Mouse (Mus musculus) lung, embryonic 15.5 days (tissue): ENCODE measurements around the gene Cdkal1. TPM values are rescaled to one million over a fixed set of nuclear protein-coding genes. Genes with fewer than 3 reads are reported as not detected.

Source experiments
- ATAC-seq: fragments of 200-750 bp; cut with Nextera tagmentation; 2 replicates; pipeline ENCODE4 v1.8.0; 2017; ENCODE audit warnings: moderate number of reproducible peaks, borderline replicate concordance; ENCODE audit not compliant: low FRiP score, low TSS enrichment; ENCODE audit errors: extremely low read depth
- H3K27ac ChIP-seq: fragments of 300-500 bp; sonication (generic); 2 replicates; pipeline ENCODE4 v1.5.1; 2015; ENCODE audit warnings: moderate library complexity, mild to moderate bottlenecking, inconsistent platforms
- H3K27me3 ChIP-seq: fragments of 300-500 bp; sonication (generic); 2 replicates; pipeline ENCODE4 v1.6.1; 2015; ENCODE audit warnings: inconsistent platforms
- H3K36me3 ChIP-seq: fragments of 300-500 bp; sonication (generic); 2 replicates; pipeline ENCODE4 v1.6.1; 2015; ENCODE audit warnings: inconsistent platforms
- H3K4me1 ChIP-seq: fragments of 300-500 bp; sonication (generic); 2 replicates; pipeline ENCODE4 v1.6.1; 2015; ENCODE audit warnings: inconsistent platforms
- H3K4me2 ChIP-seq: fragments of 300-500 bp; sonication (generic); 2 replicates; pipeline ENCODE4 v1.6.1; 2015; ENCODE audit warnings: inconsistent platforms, mild to moderate bottlenecking, moderate library complexity
- H3K4me3 ChIP-seq: fragments of 300-500 bp; sonication (generic); 2 replicates; pipeline ENCODE4 v1.5.1; 2015; ENCODE audit warnings: mild to moderate bottlenecking, inconsistent platforms
- H3K9ac ChIP-seq: fragments of 300-500 bp; sonication (generic); 2 replicates; pipeline ENCODE4 v1.6.1; 2015; ENCODE audit warnings: inconsistent platforms
- H3K9me3 ChIP-seq: fragments of 300-500 bp; sonication (generic); 2 replicates; pipeline ENCODE4 v1.6.1; 2016; ENCODE audit warnings: inconsistent platforms
- whole genome bisulfite sequencing: fragments of 180-500 bp; shearing (Covaris S2); methylation state at CpG from one replicate; pipeline ENCODE4 v1.1.7; 2015; 5-methylcytosine and 5-hydroxymethylcytosine counted together
- polyA plus RNA-seq: library from polyadenylated mRNA; unstranded; fragments of >200 nt; fragmentation: Nextera tagmentation; extraction: Ambion mirVana; gene quantifications from 2 replicates; pipeline ENCODE4 v1.2.1, GENCODE M21; 2015

The Cdkal1 gene
- polyA plus RNA-seq, 1 experiment from 2014 or later = 34.0 TPM

DNA sequence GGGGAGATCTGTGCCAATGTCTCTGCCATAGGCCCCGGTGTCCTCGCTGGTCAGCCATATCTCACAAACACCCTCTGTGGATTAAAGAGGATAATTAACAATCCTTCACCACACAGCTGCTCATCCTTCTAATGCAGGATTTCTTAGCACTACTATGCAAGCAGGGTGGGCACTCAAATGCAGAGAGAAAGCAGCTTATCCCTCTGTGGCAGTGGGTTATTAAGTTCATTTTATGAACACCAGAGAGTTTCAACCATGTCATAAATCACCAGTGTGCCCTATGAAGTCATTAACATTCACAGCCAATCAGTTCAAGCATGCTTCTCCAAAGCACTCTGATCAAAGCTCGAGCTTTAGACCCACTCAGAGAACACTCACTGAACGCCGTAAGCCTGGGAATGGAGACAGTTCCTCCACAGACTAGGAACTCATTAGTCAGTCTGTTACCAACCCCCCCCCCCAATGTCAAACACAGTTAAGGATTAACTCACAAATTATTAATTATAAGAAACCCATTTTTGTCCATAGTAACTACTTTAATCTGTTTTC is 303.1 kb downstream of the Cdkal1 start:
- Histone ChIP-seq H3K27ac (no peak overlapping the region), H3K36me3 (no peaks in the 10 kb centered on the region), H3K27me3 (no peaks in the 10 kb centered on the region), H3K4me2 (no peak overlapping the region), H3K4me1 (no peaks in the 10 kb centered on the region), H3K4me3 (no peak overlapping the region), H3K9ac (no peak overlapping the region), H3K9me3 (no peaks in the 10 kb centered on the region)
- no peak for ATAC-seq
- 54% methylated on average over 5 of the region's 5 CpGs for WGBS

DNA sequence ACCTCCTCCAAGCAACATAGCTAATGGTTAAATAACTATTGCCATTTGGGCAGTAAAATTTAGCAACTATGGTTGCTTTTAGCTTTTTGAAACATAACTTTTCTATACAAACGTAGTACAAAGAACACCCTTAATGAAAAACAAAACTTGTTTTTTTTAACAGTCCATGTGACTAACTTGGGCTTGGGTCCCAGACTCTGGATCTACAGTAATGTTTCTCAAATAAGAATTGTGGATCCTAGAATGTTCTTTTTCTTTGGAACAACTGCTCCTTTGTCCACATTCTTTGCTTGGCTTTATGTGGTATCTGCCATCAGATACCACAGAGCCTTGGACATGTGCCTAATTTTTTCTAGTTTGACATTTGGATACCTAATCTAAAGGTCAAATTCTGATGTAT is 304.6 kb downstream of the Cdkal1 start:
- Histone ChIP-seq H3K27ac (no peak overlapping the region), H3K9me3 (no peaks in the 10 kb centered on the region)

DNA sequence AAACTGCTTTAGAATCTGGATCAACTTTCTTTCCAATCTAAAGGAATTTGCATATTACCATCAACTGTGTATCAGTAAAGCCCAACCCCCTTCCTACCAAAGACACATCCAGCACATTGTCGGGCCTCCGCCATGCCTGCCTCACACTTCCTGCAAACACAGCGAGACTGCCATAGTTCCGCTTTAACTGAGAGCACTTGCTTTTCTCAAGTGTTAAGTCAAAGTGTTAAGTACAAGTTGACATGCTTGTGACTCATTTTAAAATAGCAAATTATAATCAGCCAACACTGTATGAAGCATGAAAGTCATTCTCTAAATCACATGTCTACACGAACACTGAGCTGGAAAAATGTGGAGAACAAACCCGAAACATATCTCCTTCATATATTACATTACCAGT is 305.3 kb downstream of the Cdkal1 start:
- Histone ChIP-seq H3K27ac (no peak overlapping the region), H3K4me2 (no peak overlapping the region), H3K9me3 (no peaks in the 10 kb centered on the region), H3K4me3 (no peak overlapping the region), H3K36me3 (no peaks in the 10 kb centered on the region), H3K9ac (no peak overlapping the region), H3K4me1 (no peaks in the 10 kb centered on the region), H3K27me3 (no peaks in the 10 kb centered on the region)
- ATAC-seq = no peak
- 72% methylated on average over 6 of the region's 6 CpGs for WGBS

More for the DNA sequence above, 304.6 kb downstream of the Cdkal1 start:
- Histone ChIP-seq H3K36me3 (no peaks in the 10 kb centered on the region), H3K4me3 (no peak overlapping the region), H3K4me1 (no peaks in the 10 kb centered on the region), H3K9ac (no peak overlapping the region), H3K27me3 (no peaks in the 10 kb centered on the region), H3K4me2 (no peak overlapping the region)
- WGBS = 68% methylated on average over 1 of the region's 1 CpGs
- no peak for ATAC-seq

DNA sequence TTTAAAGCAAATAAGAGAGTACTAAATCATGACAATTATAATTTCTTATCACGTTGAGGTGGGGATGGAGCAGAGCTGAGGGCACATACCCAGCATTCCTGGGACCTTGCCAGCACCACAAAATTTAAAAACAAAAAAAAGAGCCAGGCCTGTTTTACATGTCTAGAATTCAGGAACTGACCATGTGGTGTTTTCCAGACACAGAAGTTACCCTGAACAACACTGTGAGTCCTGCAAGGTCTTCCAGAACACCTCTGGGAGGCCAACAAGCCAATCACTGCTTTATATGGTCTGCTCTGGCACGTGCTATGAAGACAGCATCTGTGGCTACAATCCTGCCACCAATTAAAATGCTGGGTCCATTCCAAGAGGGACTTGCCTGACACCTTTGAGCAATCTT is 305.7 kb downstream of the Cdkal1 start:
- Histone ChIP-seq H3K36me3 (no peaks in the 10 kb centered on the region), H3K9ac (no peak overlapping the region), H3K27ac (no peak overlapping the region), H3K4me1 (no peaks in the 10 kb centered on the region), H3K27me3 (no peaks in the 10 kb centered on the region), H3K4me3 (no peak overlapping the region), H3K9me3 (no peaks in the 10 kb centered on the region), H3K4me2 (no peak overlapping the region)
- WGBS = 52% methylated on average over 2 of the region's 2 CpGs
- ATAC-seq = no peak

DNA sequence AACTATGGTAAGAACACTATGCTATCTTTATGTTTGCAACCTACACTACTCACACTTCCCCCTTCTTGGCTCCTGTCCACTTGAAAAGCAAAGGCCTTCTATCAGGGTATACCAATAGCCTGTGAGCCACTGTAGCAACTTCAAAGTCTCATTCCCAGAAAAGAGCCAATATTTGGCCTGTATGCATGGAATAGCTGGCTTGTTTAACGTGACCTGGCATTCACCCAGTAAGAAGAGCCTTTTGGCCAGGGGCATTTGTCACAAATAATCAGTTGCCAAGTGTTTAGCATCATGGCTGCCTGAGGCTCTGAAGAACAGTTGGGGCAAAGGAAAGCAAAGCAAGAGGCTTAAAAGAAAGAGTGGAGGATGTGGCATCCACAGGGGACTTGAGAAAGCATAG is 317.6 kb downstream of the Cdkal1 start:
- H3K27ac ChIP-seq = no peak overlapping the region
- no peak overlapping the region for H3K4me3 ChIP-seq
- H3K36me3 ChIP-seq = no peaks in the 10 kb centered on the region
- WGBS = 36% methylated on average over 1 of the region's 1 CpGs
- no peak overlapping the region for H3K4me2 ChIP-seq
- no peaks in the 10 kb centered on the region; the same call in 1 of the 2 replicates for H3K4me1 ChIP-seq
- H3K9me3 ChIP-seq = no peaks in the 10 kb centered on the region
- H3K27me3 ChIP-seq = no peaks in the 10 kb centered on the region
- no peak for ATAC-seq
- H3K9ac ChIP-seq = no peak overlapping the region

DNA sequence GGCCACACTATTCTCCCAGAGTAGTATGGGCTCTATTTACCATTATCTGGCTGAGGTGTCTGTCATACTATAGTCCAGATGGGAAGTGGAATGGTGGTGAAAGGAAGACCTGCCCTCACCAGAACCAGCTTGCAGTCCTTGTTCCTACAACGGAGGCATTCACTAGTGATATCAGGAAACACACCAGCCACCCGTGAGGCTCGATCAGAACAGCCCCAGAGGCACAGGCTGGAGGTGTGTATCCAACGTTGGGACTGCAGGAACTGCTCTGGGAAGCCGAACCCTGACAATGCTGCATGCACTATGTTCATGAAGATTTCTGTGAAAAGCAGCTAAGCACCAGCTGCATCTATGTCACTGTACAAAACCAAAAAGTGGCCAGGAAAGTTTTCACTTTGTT is 321.9 kb downstream of the Cdkal1 start:
- WGBS = 67% methylated on average over 5 of the region's 5 CpGs
- no peaks in the 10 kb centered on the region for H3K9me3 ChIP-seq
- no peak overlapping the region for H3K9ac ChIP-seq
- ATAC-seq = no peak
- H3K4me3 ChIP-seq = no peak overlapping the region
- no peaks in the 10 kb centered on the region for H3K36me3 ChIP-seq
- no peaks in the 10 kb centered on the region; the same call in 1 of the 2 replicates for H3K4me1 ChIP-seq
- H3K27ac ChIP-seq = no peak overlapping the region
- no peaks in the 10 kb centered on the region for H3K27me3 ChIP-seq
- H3K4me2 ChIP-seq = no peak overlapping the region

DNA sequence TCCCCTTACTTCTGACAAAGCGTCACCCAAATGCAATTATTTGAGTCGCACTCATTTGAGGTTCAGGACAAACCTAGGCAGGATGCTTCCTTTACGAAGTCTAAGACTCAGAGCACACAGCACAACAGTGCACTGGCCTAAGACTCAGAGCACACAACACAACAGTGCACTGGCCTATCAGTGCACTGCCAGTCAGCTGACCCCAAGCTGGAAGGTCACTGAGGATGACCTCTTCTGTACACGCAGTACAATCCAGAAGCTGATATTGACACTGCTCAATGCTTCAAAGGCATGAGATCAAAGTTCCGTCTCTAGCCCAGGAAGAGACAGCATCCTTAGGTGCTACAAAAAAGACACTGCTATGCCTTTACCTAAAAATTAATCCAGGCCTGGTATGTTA is 327.1 kb downstream of the Cdkal1 start:
- no peaks in the 10 kb centered on the region for H3K4me1 ChIP-seq

DNA sequence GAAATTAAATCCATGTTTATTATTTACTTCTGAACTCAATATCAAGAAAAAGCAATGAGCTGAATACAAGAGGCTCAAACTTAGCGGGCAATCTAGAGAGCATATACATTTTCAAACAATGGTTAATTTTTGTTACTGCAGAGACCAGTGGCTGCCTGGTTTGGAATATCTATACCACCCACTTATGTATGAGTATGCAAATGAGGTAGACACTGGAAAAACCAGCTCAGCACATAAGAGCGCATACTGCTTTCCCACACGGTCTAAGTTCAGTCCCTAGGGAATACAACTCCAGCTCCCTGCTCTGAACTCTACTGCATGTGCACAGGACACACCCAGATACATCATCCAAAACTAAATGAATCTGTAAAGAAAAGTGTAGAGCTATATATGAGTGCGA is 334.2 kb downstream of the Cdkal1 start:
- Histone ChIP-seq H3K4me3 (no peak overlapping the region), H3K9me3 (no peaks in the 10 kb centered on the region), H3K27me3 (no peaks in the 10 kb centered on the region), H3K27ac (no peak overlapping the region), H3K36me3 (no peaks in the 10 kb centered on the region), H3K4me2 (no peak overlapping the region), H3K9ac (no peak overlapping the region), H3K4me1 (no peaks in the 10 kb centered on the region)
- WGBS = 87% methylated on average over 4 of the region's 4 CpGs
- no peak for ATAC-seq

More for the DNA sequence above, 327.1 kb downstream of the Cdkal1 start:
- no peaks in the 10 kb centered on the region for H3K36me3 ChIP-seq
- ATAC-seq = no peak
- no peaks in the 10 kb centered on the region for H3K9me3 ChIP-seq
- no peak overlapping the region for H3K27ac ChIP-seq
- H3K4me3 ChIP-seq = no peak overlapping the region
- WGBS = 78% methylated on average over 5 of the region's 5 CpGs
- no peak overlapping the region for H3K9ac ChIP-seq
- no peak overlapping the region for H3K4me2 ChIP-seq
- no peaks in the 10 kb centered on the region for H3K27me3 ChIP-seq

DNA sequence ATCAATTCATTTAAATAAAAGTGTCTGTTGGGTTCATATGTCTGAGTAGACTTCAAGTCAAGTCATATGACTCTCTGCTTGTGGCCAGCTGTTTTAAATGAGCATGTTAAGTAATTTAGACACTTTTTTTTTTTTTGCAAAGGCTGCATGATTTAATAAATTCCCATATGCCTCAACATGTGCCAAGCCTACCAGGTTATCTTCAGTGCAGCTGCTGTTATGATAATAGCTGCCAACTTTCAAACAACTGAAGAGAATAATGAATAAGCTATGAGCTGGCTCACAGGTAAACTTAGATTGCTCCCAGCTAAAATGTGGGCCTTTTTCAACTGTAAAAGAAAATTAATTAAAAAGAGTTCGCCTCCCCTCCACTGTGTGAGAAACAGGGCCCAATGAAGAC is 341.4 kb downstream of the Cdkal1 start:
- Histone ChIP-seq H3K27ac (no peak overlapping the region), H3K4me3 (no peak overlapping the region), H3K36me3 (no peaks in the 10 kb centered on the region), H3K9me3 (no peaks in the 10 kb centered on the region), H3K27me3 (no peaks in the 10 kb centered on the region), H3K4me2 (no peak overlapping the region), H3K4me1 (no peaks in the 10 kb centered on the region), H3K9ac (no peak overlapping the region)
- WGBS = 74% methylated on average over 1 of the region's 1 CpGs
- ATAC-seq = no peak

DNA sequence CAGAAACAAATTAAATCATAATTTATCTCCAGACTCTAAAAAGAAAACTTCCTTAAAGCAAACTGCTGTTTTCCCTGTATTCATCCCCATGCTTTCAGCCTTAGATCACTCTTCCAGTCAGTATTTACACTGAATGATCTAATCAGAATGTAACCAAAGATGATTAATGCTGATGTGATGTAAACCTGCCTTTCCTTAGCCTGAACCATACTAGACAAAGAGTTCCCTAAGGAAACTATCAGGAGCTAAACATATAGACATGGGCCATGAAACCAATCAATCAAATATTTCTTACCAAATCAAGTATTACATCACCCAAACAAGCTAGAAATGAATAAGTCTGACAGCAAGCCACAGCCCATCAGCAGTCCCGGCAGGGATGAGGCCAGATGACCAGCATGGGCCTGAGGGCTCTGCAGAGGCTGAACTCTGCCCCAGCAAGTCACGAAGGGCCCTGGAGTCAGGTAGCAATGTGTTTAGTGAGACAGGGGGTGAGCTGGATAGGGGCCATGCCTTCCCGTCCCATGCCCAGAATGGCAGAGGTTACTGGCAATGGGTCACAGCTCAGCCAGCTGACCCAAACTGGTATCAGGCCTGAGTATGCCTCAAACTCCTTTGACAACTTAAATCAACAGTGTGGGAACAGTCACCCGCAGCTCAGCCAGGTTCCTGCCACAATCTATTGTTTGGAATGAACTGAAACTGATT is 350.5 kb downstream of the Cdkal1 start:
- Histone ChIP-seq H3K9ac (no peak overlapping the region), H3K4me1 (peaks cover 13% of the 10 kb centered on the region; the same call in 1 of the 2 replicates), H3K9me3 (no peaks in the 10 kb centered on the region), H3K27ac (no peak overlapping the region), H3K36me3 (no peaks in the 10 kb centered on the region), H3K4me2 (no peak overlapping the region), H3K27me3 (no peaks in the 10 kb centered on the region), H3K4me3 (no peak overlapping the region)
- ATAC-seq = no peak
- 48% methylated on average over 4 of the region's 4 CpGs for WGBS

DNA sequence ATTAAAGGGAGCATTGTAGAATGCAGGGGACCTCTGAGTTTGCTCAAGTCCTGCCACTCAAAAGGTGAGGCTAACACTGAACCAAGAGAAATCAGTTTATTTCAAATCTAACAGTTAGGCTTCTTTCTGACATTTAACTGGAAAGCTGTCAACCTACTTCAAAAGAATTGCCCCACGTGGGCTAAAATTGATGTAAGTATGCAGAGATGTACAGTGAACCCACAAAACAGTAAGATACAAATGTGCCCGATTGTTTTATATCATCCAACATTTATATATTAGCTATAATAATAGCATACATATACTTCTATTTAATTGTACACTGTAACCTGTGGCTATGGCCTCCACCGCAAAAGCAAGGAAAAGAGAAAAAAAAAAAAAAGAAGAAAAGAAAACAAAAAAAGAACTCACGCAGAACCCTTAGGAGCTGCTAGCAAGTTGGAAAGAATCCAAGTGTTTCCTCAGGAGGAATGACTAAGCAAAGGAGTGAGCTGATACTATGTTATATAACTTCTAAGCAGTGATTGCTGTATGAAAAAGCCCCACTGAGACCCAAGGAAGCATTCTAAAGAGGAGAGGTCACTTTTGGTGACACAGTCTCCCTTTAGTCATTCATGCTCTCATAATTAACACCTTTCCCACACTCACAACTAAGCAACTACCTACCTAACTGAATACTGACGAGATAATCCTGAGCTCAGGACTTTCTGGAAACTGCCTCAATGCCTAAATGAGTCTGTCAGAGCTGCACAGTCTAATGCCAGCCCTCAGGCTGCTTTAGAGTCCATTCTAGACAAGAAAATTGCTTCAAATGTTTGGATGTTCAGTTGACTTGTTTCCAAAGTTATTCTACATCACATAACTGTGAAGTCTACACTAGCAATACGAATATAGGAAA is 352.1 kb downstream of the Cdkal1 start:
- no peak overlapping the region for H3K4me2 ChIP-seq
- H3K27me3 ChIP-seq = no peaks in the 10 kb centered on the region
- no peak for ATAC-seq
- no peaks in the 10 kb centered on the region for H3K36me3 ChIP-seq
- no peak overlapping the region for H3K4me3 ChIP-seq
- no peak overlapping the region for H3K9ac ChIP-seq
- H3K27ac ChIP-seq = no peak overlapping the region
- H3K9me3 ChIP-seq = no peaks in the 10 kb centered on the region
- WGBS = 44% methylated on average over 6 of the region's 6 CpGs
- peaks cover 13% of the 10 kb centered on the region; the same call in 1 of the 2 replicates for H3K4me1 ChIP-seq
